Mouse (Mus musculus) kidney, postnatal 0 days (tissue): ENCODE data around the gene Eef1a2. TPM values are rescaled to one million over a fixed set of nuclear protein-coding genes. Genes with fewer than 3 reads are reported as not detected.

Experiments
- ATAC-seq: fragments of 200-750 bp; cut with Nextera tagmentation; replicated peaks from 2 replicates; pipeline ENCODE4 v1.8.0; 2017; ENCODE audit warnings: low read depth, moderate number of reproducible peaks, moderate TSS enrichment, moderate library complexity; ENCODE audit not compliant: low FRiP score
- DNase-seq: peaks from one replicate; pipeline ENCODE4 v3.0.0-alpha.2; 2016; ENCODE audit warnings: low spot score
- H3K27ac ChIP-seq: fragments of 300-500 bp; sonication (generic); 2 replicates; pipeline ENCODE4 v1.5.1; 2014; ENCODE audit warnings: mild to moderate bottlenecking
- H3K27me3 ChIP-seq: fragments of 300-500 bp; sonication (generic); 2 replicates; pipeline ENCODE4 v1.6.1; 2014; ENCODE audit warnings: low read length, mixed read lengths; ENCODE audit not compliant: insufficient read depth
- H3K36me3 ChIP-seq: fragments of 300-500 bp; sonication (generic); 2 replicates; pipeline ENCODE4 v1.6.1; 2014; ENCODE audit warnings: low read length, mixed read lengths; ENCODE audit not compliant: insufficient read depth
- H3K4me1 ChIP-seq: fragments of 300-500 bp; sonication (generic); replicated peaks from 2 replicates; pipeline ENCODE4 v1.6.1; 2014; ENCODE audit warnings: antibody characterized with exemption, low read length, mixed read lengths; ENCODE audit not compliant: insufficient read depth
- H3K4me2 ChIP-seq: fragments of 300-500 bp; sonication (generic); 2 replicates; pipeline ENCODE4 v1.6.1; 2014; ENCODE audit warnings: mild to moderate bottlenecking, low read length, moderate library complexity, mixed read lengths
- H3K4me3 ChIP-seq: fragments of 300-500 bp; sonication (generic); replicated peaks from 2 replicates; pipeline ENCODE4 v1.5.1; 2014; ENCODE audit warnings: low read depth, low read length
- H3K9ac ChIP-seq: fragments of 300-500 bp; sonication (generic); 2 replicates; pipeline ENCODE4 v1.6.1; 2014; ENCODE audit warnings: low read depth, low read length
- H3K9me3 ChIP-seq: fragments of 300-500 bp; sonication (generic); replicated peaks from 2 replicates; pipeline ENCODE4 v1.6.1; 2016; ENCODE audit warnings: low read length, inconsistent platforms, mixed read lengths
- CTCF ChIP-seq: IDR thresholded peaks from 2 replicates; pipeline ENCODE4 v1.5.1; 2016; ENCODE audit warnings: antibody characterized with exemption, low read depth, mild to moderate bottlenecking, moderate library complexity
- WGBS: fragments of 180-500 bp; shearing (Covaris S2); extraction: QIAGEN DNeasy Blood & Tissue Kit; methylation state at CpG from one replicate; pipeline ENCODE4 v1.1.7; 2014; 5-methylcytosine and 5-hydroxymethylcytosine counted together
- polyA plus RNA-seq: library from polyadenylated mRNA; unstranded; fragments of >200 nt; fragmentation: Nextera tagmentation; extraction: Ambion mirVana; gene quantifications from 2 replicates; pipeline ENCODE4 v1.2.1, GENCODE M21; 2015

The Eef1a2 gene
- polyA plus RNA-seq, 1 experiment from 2014 or later: 0.05 TPM

GRCm38 (mm10) chr2:181148318-181148955 lies 8.4 kb downstream of the Eef1a2 start:
- Histone ChIP-seq H3K9me3 (no peaks in the 10 kb centered on the region), H3K27ac (no peak overlapping the region), H3K4me1 (0 out of 2 replicates have a peak, but pooled peaks cover 5% of the 10 kb centered on the region), H3K9ac (no peak overlapping the region), H3K4me2 (peak overlapping the region; percentile 88), H3K4me3 (peak overlapping the region; percentile 39), H3K27me3 (0 out of 2 replicates have a peak, but pooled peaks cover 15% of the 10 kb centered on the region), H3K36me3 (no peaks in the 10 kb centered on the region)
- DNase-seq: no peak
- no peak for ATAC-seq
- 11% methylated on average over 31 of the region's 31 CpGs for WGBS
- no peak for TF ChIP-seq CTCF

GRCm38 (mm10) chr2:181147546-181148317 lies 9.1 kb downstream of the Eef1a2 start:
- DNase-seq (peak; percentile 31), ATAC-seq (no peak)
- Histone ChIP-seq H3K4me2 (peak overlapping the region; percentile 88), H3K4me1 (0 out of 2 replicates have a peak, but pooled peaks cover 5% of the 10 kb centered on the region), H3K27ac (no peak overlapping the region), H3K36me3 (no peaks in the 10 kb centered on the region), H3K27me3 (0 out of 2 replicates have a peak, but pooled peaks cover 15% of the 10 kb centered on the region), H3K9me3 (no peaks in the 10 kb centered on the region), H3K4me3 (peak overlapping the region; percentile 39), H3K9ac (0 out of 2 replicates have a peak overlapping the region, but pooled peaks have one; percentile 13)
- TF ChIP-seq CTCF: no peak
- WGBS: under 1% methylated on average over 43 of the region's 61 CpGs

- no peaks in the 10 kb centered on the region for H3K36me3 ChIP-seq
- H3K4me2 ChIP-seq: peak overlapping the region; percentile 88
- no peak for DNase-seq
- 46% methylated on average over 4 of the region's 4 CpGs for WGBS
- no peak overlapping the region for H3K27ac ChIP-seq
- H3K9me3 ChIP-seq: no peaks in the 10 kb centered on the region
- ATAC-seq: no peak
- no peak overlapping the region for H3K9ac ChIP-seq
- 0 out of 2 replicates have a peak, but pooled peaks cover 15% of the 10 kb centered on the region for H3K27me3 ChIP-seq
- no peak for TF ChIP-seq CTCF
- H3K4me1 ChIP-seq: 0 out of 2 replicates have a peak, but pooled peaks cover 5% of the 10 kb centered on the region
- no peak overlapping the region for H3K4me3 ChIP-seq
Measured at GRCm38 (mm10) chr2:181146976-181147545, 9.8 kb downstream of the Eef1a2 start.

- no peak overlapping the region for H3K9ac ChIP-seq
- WGBS: 64% methylated on average over 2 of the region's 2 CpGs
- no peak overlapping the region for H3K4me2 ChIP-seq
- H3K27me3 ChIP-seq: 0 out of 2 replicates have a peak, but pooled peaks cover 14% of the 10 kb centered on the region
- ATAC-seq: peak; percentile 72
- no peak for TF ChIP-seq CTCF
- 0 out of 2 replicates have a peak, but pooled peaks cover 5% of the 10 kb centered on the region for H3K4me1 ChIP-seq
- no peak for DNase-seq
- no peak overlapping the region for H3K4me3 ChIP-seq
- H3K27ac ChIP-seq: no peak overlapping the region
- no peaks in the 10 kb centered on the region for H3K9me3 ChIP-seq
- no peaks in the 10 kb centered on the region for H3K36me3 ChIP-seq
Measured at GRCm38 (mm10) chr2:181144675-181145074, 12.1 kb downstream of the Eef1a2 start.

GRCm38 (mm10) chr2:181143509-181144276 lies 13.1 kb downstream of the Eef1a2 start:
- no peak for ATAC-seq
- DNase-seq: no peak
- no peak overlapping the region for H3K27ac ChIP-seq
- H3K4me3 ChIP-seq: no peak overlapping the region
- H3K27me3 ChIP-seq: 0 out of 2 replicates have a peak, but pooled peaks cover 4% of the 10 kb centered on the region
- H3K4me1 ChIP-seq: 0 out of 2 replicates have a peak, but pooled peaks cover 5% of the 10 kb centered on the region
- no peak overlapping the region for H3K4me2 ChIP-seq
- no peaks in the 10 kb centered on the region for H3K36me3 ChIP-seq
- no peaks in the 10 kb centered on the region for H3K9me3 ChIP-seq
- no peak overlapping the region for H3K9ac ChIP-seq
- WGBS: 65% methylated on average over 2 of the region's 2 CpGs
- no peak for TF ChIP-seq CTCF
